Mouse (Mus musculus) lung, adult 2 months (tissue): ENCODE measurements around the gene Ltc4s.

Experiments
- CTCF ChIP-seq: fragments of 200-500 bp; IDR thresholded peaks from 2 replicates; pipeline ENCODE4 v1.5.1; 2011; ENCODE audit warnings: mild to moderate bottlenecking, low read length, control low read depth; ENCODE audit not compliant: insufficient read depth
- POLR2A ChIP-seq: fragments of 200-500 bp; IDR thresholded peaks from 2 replicates; pipeline ENCODE4 v1.6.1; 2011; ENCODE audit warnings: low read depth, mild to moderate bottlenecking, control low read depth, low read length, borderline replicate concordance; ENCODE audit errors: extremely low read depth

- TF ChIP-seq POLR2A (no peak), CTCF (no peak)
These were observed 49.7 kb downstream of the Ltc4s start for GRCm38 (mm10) chr11:50188682-50189081.
